Mouse (Mus musculus) ovary, postnatal 10 days (tissue): Measurements from ENCODE around the gene Nfia.

Source experiments
- DNase-seq: peaks from one replicate; pipeline ENCODE4 v3.0.0; 2022; ENCODE audit warnings: low spot score

Nfia gene

GRCm38 (mm10) chr4:97772641-97773040 lies at the start of gene Nfia:
Gene Nfia, plus strand, starts transcription at chr4:97772734.
- no peak for DNase-seq

DNA sequence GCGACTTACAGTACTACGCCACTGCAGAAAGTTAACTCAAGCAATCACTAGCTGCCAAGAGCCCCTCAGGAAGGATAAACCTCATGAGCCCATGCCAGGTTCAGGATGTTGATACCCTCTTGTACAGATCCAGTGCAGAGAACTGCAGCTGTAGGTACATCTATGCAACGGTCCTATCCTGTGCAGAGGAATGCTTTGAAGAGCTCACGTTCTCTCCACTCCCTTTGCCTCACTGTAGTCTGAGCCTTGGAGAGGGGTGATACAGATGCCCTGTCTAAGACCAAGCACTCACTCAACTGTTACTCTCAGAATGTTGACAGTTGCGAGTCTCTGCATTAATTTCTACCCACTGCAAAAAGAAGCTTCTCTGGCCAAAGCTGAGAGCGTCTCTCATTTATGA lies 49.2 kb upstream of the Nfia start:
- DNase-seq: no peak

DNA sequence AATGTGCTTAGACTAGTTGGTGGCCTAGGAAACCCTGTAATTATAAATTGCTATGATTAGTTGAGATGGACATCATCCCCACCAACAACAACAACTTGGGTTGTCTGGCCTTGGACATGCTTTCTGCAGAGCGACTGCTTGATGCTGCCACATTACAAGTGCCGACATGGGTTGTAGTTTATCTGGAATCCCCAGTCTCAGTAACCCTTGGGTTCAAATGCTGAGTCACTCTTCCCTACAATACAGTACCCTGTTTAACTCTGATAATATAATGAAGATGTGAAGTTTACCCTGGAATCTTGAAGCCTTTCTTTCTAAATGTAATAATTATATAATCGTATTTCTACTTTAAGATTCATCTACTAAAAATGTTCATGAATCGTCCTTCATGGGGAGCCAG lies 44.0 kb upstream of the Nfia start:
- no peak for DNase-seq

GRCm38 (mm10) chr4:97729999-97730398 lies 42.5 kb upstream of the Nfia start:
- no peak for DNase-seq

- no peak for DNase-seq
Observed at GRCm38 (mm10) chr4:97730416-97730815, 42.1 kb upstream of the Nfia start.

GRCm38 (mm10) chr4:97733392-97733791 lies 39.1 kb upstream of the Nfia start:
- DNase-seq: no peak

GRCm38 (mm10) chr4:97743932-97744331 lies 28.6 kb upstream of the Nfia start:
- DNase-seq: no peak

GRCm38 (mm10) chr4:97745296-97746105 lies 27.0 kb upstream of the Nfia start:
- DNase-seq: peak; percentile 71

DNA sequence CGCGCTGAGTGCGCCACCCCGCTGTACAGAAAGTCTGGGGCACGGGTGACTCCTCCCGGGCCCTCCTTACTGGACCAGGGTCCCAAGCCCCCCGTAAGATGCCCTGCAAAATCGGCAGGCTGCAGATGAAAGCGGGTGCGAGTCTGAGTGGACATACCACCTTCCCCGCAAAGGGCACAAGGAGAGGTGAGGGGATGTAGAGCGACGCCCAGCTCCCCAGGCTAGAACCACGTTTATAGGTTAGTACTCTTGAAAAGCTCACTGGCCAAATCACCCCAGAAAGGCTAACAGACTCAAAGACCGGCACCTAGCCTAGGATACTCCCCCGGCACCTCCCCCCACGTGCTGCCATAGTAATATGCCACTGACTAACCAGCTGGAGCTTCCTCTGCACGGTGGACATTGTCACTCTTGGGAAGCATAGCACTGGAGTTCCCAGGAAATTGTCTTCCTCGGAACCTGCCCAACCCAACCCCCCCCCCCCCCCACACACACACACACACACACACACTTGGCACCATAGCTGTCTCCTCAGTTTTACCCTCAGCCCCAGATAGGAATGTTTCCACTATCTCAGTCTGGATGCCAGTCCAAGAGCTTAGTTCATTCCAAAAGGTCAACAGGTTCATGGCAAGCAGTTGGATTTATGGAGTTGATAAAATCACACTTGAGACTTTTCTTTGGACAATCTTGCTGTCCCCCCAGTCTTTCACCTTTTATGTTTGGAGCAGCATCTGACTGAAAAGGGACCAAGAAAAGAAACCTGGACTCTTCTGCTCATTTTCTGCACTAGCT lies 26.2 kb upstream of the Nfia start:
- DNase-seq: no peak

DNA sequence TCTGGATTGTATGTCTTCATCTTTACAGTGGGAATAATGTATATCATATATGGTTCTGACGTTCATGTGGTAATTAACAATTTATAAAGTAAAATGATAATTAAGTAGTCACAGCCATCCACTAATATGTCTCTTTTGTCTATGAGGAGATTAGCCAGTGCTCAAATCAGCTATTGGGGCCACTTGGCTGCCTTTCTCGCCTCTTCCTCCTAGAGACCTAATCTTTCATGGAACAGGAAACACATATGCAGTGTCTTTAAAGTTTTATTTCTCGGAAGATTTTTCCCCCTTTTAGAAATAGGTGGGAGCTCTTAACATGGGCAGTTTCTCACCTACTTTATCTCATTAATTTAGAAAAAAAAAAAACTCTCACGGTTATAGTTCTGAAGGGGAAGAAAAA lies 22.1 kb upstream of the Nfia start:
- DNase-seq: no peak

- DNase-seq: peak; percentile 79
Observed at GRCm38 (mm10) chr4:97751030-97751482, 21.5 kb upstream of the Nfia start.

GRCm38 (mm10) chr4:97751483-97752251 lies 20.9 kb upstream of the Nfia start:
- peak; percentile 64 for DNase-seq

DNA sequence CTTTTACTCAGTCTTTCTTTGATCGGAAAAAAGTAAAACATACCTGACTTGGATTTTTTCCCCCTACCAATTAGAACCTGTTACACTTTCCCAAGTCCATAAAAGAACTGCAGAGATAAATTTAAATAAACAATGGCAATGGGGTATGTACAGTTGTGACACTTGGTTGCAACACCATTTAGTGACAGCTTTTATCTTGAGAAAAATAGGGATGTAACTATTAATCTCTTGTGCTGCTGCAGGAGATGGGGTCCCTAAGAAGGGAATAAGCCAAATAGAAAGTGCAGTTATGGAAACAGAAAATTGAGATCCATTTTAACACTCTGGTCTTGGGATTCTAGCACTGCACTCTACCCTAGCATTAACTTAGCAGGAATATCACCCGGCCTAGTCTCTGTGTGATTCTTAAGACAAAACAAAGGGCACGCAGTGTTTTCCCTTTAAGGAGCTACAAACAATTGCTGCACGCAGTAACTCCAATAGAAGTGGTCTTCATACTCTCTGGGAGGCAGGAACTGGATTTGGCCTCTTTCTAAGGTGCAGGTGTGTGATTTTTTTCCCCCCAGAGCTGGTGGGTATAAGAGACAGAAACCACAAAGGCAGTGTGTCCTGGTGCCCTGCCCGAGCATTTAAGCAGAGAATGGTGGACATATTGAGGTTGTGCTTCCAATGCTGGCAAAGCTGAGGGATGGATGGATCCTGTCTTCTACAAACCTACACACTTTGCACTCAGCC lies 20.1 kb upstream of the Nfia start:
- DNase-seq: no peak

- DNase-seq: no peak
Observed at GRCm38 (mm10) chr4:97753521-97753920, 19.0 kb upstream of the Nfia start.

DNA sequence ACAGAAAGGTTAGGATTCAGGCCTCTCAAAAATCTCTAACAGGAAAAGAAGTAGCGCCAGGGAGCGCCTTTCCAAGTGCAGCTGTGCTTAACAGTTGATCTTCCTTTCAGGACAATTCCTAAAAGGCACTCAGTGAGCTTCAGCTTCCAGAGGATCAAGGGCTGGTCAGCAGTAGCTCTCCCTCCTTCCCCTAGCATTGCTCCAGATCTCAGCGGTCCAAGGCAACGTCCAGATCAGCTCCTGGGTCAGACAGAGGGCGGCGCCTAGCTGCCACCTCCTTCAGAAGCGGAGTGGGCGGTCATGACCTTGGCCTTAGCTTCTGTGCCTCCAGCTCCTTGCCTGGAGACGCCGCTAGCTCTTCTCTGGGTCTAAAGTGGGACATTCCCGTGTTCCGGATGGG lies 18.3 kb upstream of the Nfia start:
- DNase-seq: no peak

- peak; percentile 61 for DNase-seq
Observed at GRCm38 (mm10) chr4:97757207-97757977, 15.1 kb upstream of the Nfia start.

DNA sequence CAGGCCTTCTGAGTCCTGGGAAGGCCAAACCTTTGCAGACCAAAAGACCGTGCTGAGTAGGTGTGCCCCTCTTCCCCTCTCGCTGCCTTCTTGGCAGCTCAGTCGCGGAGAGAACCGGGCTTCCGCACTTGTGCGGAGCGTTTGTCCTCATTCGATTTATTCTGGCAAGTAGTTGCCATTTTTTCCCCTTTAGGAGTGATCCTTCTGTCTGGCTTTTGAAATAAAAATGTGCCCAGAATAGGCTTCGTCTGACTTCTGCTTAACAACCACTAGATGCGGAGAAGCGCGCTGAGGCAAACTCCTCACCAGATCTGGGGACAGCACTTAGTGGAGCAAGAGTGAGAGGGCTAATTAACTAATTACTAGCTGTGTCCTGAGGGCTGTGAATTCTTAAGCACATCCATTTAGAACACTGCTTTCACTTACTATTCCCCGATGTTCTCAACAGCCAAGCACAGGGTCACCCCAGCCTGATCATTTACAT lies 14.5 kb upstream of the Nfia start:
- no peak for DNase-seq

DNA sequence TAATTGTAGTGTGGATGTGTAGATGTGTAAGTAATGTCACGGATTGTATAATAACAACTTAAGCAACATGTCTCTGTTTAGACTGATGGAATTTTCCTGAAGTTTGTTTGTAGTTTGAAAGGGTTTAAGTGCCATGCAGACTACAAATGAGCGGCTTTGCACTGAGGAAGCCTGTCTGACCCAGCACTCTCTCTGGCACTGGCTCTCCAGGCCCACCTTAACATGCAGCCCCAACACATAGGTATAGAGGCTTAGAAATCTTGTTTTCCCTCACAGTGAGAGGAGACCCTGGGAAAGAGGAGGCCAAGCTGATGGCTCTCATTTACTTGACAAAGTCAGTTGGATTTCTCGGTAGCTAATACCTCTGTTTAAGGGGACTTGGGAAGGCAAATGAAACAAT lies 13.9 kb upstream of the Nfia start:
- DNase-seq: no peak

GRCm38 (mm10) chr4:97764616-97765015 lies 7.9 kb upstream of the Nfia start:
- DNase-seq: no peak

- DNase-seq: no peak
Observed at GRCm38 (mm10) chr4:97765341-97766020, 7.1 kb upstream of the Nfia start.
